Mouse (Mus musculus) midbrain, embryonic 11.5 days (tissue): Measurements from ENCODE around the gene Tnks2. TPM values are rescaled to one million over a fixed set of nuclear protein-coding genes. Genes with fewer than 3 reads are reported as not detected.
A peak's percentile ranks its signal among the peaks of the same experiment; 100 is the strongest.
"Not testable (repeated sequence)": the region's sequence is repeated elsewhere in the genome, so short reads cannot be mapped to it uniquely, and the experiment has no call there.

Experiments
- ATAC-seq: fragments of 200-750 bp; cut with Nextera tagmentation; 2 replicates; pipeline ENCODE4 v1.8.0; 2017; ENCODE audit warnings: moderate TSS enrichment, moderate library complexity; ENCODE audit not compliant: low FRiP score
- DNase-seq: peaks from one replicate; pipeline ENCODE4 v3.0.0; 2015; ENCODE audit warnings: low spot score; ENCODE audit errors: missing footprints
- H3K27ac ChIP-seq: fragments of 300-500 bp; sonication (generic); 2 replicates; pipeline ENCODE4 v1.5.1; 2014; ENCODE audit warnings: low read depth, low read length
- H3K27me3 ChIP-seq: fragments of 300-500 bp; sonication (generic); 2 replicates; pipeline ENCODE4 v1.6.1; 2014; ENCODE audit warnings: mild to moderate bottlenecking, low read length, moderate library complexity, mixed read lengths; ENCODE audit not compliant: control insufficient read depth, insufficient read depth
- H3K36me3 ChIP-seq: fragments of 300-500 bp; sonication (generic); 2 replicates; pipeline ENCODE4 v1.6.1; 2014; ENCODE audit warnings: mild to moderate bottlenecking, low read length, moderate library complexity, mixed read lengths; ENCODE audit not compliant: control insufficient read depth, insufficient read depth
- H3K4me1 ChIP-seq: fragments of 300-500 bp; sonication (generic); 2 replicates; pipeline ENCODE4 v1.6.1; 2014; ENCODE audit warnings: low read length; ENCODE audit not compliant: control insufficient read depth, insufficient read depth
- H3K4me2 ChIP-seq: fragments of 300-500 bp; sonication (generic); 2 replicates; pipeline ENCODE4 v1.6.1; 2014; ENCODE audit warnings: mild to moderate bottlenecking, moderate library complexity
- H3K4me3 ChIP-seq: fragments of 300-500 bp; sonication (generic); 2 replicates; pipeline ENCODE4 v1.5.1; 2014; ENCODE audit warnings: low read depth, low read length
- H3K9ac ChIP-seq: fragments of 300-500 bp; sonication (generic); 2 replicates; pipeline ENCODE4 v1.6.1; 2014; ENCODE audit warnings: low read length
- H3K9me3 ChIP-seq: fragments of 300-500 bp; sonication (generic); 2 replicates; pipeline ENCODE4 v1.6.1; 2016; ENCODE audit warnings: low read length; ENCODE audit not compliant: control insufficient read depth
- WGBS: fragments of 180-500 bp; shearing (Covaris S2); extraction: QIAGEN DNeasy Blood & Tissue Kit; methylation state at CpG from one replicate; pipeline ENCODE4 v1.1.7; 2014; 5-methylcytosine and 5-hydroxymethylcytosine counted together
- polyA plus RNA-seq: library from polyadenylated mRNA; unstranded; fragments of >200 nt; fragmentation: Nextera tagmentation; extraction: Ambion mirVana; gene quantifications from 2 replicates; pipeline ENCODE4 v1.2.1, GENCODE M21; 2014

The Tnks2 gene
- polyA plus RNA-seq, 1 experiment from 2014 or later: 76.3 TPM

DNA sequence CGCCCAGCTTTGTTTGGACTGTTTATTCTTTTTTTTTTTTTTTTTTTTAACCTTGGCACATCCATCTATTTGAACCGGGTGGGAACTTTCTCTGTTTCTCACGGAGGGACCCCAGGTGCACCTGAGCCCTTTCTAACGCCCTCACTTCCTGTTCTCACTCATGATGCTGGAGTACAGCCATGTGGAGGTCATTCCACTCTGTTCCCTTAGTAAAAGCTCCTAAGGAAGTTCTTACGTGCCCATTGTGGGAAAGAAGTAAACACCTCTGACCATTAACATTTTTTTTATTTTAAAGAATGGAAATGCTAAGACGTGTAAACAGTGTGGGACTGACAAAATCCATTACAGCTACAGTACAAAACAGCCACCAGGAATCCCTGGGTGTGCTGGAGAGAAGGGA is 14.8 kb upstream of the Tnks2 start:
- Histone ChIP-seq H3K27me3 (no peaks in the 10 kb centered on the region), H3K4me2 (no peak overlapping the region), H3K9ac (no peak overlapping the region), H3K4me1 (peaks cover 6% of the 10 kb centered on the region; the same call in 1 of the 2 replicates), H3K36me3 (no peaks in the 10 kb centered on the region), H3K9me3 (no peaks in the 10 kb centered on the region), H3K27ac (no peak overlapping the region), H3K4me3 (no peak overlapping the region)
- DNase-seq (no peak), ATAC-seq (no peak)
- 82% methylated on average over 6 of the region's 6 CpGs for WGBS

DNA sequence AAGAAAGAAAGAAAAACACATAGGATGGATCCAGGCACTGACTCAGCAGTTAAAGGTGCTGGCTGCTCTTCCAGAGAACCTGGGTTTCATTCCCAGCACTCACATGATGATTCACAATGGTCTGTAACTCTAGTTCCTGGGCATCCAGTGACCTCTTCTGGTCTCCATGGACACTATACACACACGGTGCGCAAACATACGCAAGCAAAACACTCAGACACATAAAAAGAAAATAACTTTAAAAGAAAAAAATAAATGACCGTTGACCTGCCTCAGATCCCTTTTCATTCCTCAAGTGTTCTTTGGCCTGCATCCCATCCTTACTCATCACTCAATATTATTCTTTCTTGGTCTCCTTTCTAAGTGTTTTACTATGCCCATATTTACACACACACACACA is 13.6 kb upstream of the Tnks2 start:
- no peak for ATAC-seq
- Histone ChIP-seq H3K4me1 (peaks cover 6% of the 10 kb centered on the region; the same call in 1 of the 2 replicates), H3K9me3 (no peaks in the 10 kb centered on the region), H3K4me2 (no peak overlapping the region), H3K36me3 (no peaks in the 10 kb centered on the region), H3K4me3 (no peak overlapping the region), H3K27ac (no peak overlapping the region), H3K9ac (no peak overlapping the region), H3K27me3 (no peaks in the 10 kb centered on the region)
- peak; percentile 65 for DNase-seq
- WGBS: 91% methylated on average over 4 of the region's 4 CpGs

DNA sequence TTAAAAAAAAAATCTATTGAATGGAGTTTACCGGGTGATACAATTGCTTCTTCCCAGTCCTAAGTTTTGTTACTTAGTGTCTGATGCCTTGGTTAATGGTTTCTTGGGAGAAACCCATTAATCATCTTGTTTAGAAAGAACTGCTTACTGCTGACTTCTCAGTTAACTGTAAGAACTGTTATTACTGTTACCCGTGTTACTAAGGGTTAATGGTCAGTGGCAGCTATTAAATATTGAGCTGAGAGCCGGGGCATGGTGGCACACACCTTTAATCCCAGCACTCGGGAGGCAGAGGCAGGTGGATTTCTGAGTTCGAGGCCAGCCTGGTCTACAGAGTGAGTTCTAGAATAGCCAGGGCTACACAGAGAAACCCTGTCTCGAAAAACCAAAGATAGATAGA is 12.7 kb upstream of the Tnks2 start:
- not testable (repeated sequence) for H3K9me3 ChIP-seq, H3K27ac ChIP-seq, H3K4me1 ChIP-seq, H3K4me3 ChIP-seq, H3K36me3 ChIP-seq, DNase-seq, H3K27me3 ChIP-seq, ATAC-seq, H3K9ac ChIP-seq, H3K4me2 ChIP-seq
- 85% methylated on average over 6 of the region's 6 CpGs for WGBS

DNA sequence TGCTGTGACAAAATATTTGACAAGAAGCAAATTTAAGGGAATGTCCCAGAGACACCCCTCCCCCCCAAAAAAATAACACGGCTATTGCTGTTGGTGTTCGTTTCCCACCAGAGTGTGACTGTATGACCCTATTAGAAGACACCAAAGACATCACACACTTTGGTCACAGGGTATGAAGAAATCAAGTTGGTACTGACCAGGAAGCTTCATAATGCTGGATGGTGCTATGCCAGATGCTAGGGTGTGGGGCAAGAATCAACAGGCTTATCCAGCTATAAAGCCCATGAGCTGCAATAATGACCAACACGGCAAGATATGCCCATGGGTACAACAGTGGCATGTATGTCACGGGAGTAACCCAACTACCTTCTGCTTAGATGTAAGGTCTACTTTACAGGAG is 11.3 kb upstream of the Tnks2 start:
- H3K9ac ChIP-seq: no peak overlapping the region
- 90% methylated on average over 4 of the region's 4 CpGs for WGBS
- no peaks in the 10 kb centered on the region for H3K27me3 ChIP-seq
- no peak overlapping the region for H3K4me3 ChIP-seq
- H3K9me3 ChIP-seq: no peaks in the 10 kb centered on the region
- H3K36me3 ChIP-seq: no peaks in the 10 kb centered on the region
- H3K4me1 ChIP-seq: peaks cover 6% of the 10 kb centered on the region; the same call in 1 of the 2 replicates
- ATAC-seq (no peak), DNase-seq (peak; percentile 62)
- no peak overlapping the region for H3K4me2 ChIP-seq
- no peak overlapping the region for H3K27ac ChIP-seq

DNA sequence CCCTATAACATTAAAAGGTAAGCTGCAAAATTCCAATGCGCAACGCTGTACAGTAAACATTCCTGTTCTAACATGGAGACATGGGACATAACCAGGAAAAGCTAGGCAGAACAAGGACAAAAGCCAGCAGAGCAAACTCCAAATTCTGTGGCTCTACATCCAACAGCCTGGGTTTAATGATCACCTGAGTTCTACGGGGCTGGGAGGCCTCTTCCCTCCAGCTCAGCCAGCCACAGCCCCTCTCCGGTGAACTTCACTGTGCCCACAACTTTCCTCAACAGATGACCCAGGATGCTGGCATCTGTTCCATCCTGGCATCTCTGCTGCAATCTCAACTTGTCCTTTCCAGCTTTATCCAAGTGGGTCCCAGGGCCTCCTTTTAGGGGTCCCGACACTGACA is 6.4 kb upstream of the Tnks2 start:
- Histone ChIP-seq H3K36me3 (no peaks in the 10 kb centered on the region), H3K27me3 (no peaks in the 10 kb centered on the region), H3K4me3 (no peak overlapping the region), H3K4me2 (no peak overlapping the region), H3K4me1 (no peaks in the 10 kb centered on the region), H3K27ac (no peak overlapping the region), H3K9ac (no peak overlapping the region), H3K9me3 (no peaks in the 10 kb centered on the region)
- DNase-seq (no peak), ATAC-seq (no peak)
- 95% methylated on average over 5 of the region's 5 CpGs for WGBS

DNA sequence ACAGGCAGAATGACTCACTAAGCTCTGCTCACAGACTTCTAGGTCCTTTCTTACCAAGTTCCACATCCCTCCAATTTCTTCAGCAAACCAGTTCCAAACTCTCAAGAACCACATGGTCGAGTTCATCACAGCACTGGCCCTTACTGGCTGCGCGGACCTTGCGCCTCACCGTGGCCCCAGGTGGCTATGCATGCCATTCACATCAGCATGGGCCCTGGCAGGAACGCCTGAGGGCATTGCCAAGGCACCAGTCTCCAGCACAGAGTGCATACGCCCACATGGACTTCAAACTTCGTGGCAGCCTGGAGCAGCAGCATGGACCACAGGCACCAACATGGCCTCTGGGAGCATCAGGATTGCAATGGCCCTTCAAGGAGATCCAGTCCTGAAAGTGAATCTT is 5.7 kb upstream of the Tnks2 start:
- Histone ChIP-seq H3K4me2 (no peak overlapping the region), H3K9ac (no peak overlapping the region), H3K4me3 (no peak overlapping the region), H3K27ac (no peak overlapping the region), H3K36me3 (no peaks in the 10 kb centered on the region), H3K4me1 (peaks cover 5% of the 10 kb centered on the region), H3K9me3 (no peaks in the 10 kb centered on the region), H3K27me3 (no peaks in the 10 kb centered on the region)
- ATAC-seq: no peak
- no peak for DNase-seq
- WGBS: 62% methylated on average over 8 of the region's 8 CpGs

DNA sequence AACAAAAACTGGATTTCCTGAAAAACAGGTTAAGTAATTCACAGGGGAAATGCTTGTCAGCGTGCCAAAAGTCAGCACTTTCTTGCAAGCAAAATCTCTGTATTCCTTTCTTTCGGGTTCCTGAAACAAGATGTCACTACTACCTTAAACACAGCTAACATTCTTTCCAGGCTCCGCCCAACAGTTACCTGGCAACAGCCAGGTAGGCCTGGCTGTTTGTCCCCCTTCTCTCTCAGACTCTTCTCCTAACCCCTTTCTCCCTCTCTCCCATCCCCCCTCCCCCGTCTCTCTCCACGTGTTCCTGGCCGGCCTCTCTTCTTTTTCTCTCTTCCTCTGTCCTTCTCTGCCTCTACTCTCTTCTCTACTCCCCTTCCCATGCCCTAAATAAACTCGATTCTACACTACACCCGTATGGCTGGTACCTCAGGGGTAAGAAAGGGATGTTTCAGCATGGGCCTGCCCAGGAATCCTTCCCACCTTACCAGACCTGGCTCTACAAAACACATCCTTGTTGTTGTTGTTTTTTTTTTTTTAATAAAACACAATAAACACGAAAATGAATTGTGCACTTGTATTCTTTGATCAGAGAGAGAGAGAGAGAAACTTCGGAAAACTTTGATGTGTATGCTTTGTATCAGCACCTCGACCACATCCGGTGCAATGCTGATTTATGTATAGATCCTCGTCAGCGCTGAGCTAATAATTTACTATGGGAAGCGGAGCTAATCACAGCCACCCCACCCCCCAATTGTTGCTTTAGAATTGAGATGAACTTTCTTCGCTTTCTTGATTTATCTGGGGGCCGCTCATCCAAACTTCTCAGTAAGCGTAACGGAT is 863 bp upstream of the Tnks2 start:
- DNase-seq (peak; percentile 88), ATAC-seq (peak; percentile 41)
- Histone ChIP-seq H3K4me2 (peak overlapping the region; percentile 63), H3K9me3 (no peaks in the 10 kb centered on the region), H3K9ac (peak overlapping the region; percentile 97), H3K36me3 (no peaks in the 10 kb centered on the region), H3K27ac (peak overlapping the region; percentile 90), H3K27me3 (no peaks in the 10 kb centered on the region), H3K4me1 (peaks cover 15% of the 10 kb centered on the region), H3K4me3 (peak overlapping the region; percentile 99)
- 8% methylated on average over 19 of the region's 19 CpGs for WGBS

DNA sequence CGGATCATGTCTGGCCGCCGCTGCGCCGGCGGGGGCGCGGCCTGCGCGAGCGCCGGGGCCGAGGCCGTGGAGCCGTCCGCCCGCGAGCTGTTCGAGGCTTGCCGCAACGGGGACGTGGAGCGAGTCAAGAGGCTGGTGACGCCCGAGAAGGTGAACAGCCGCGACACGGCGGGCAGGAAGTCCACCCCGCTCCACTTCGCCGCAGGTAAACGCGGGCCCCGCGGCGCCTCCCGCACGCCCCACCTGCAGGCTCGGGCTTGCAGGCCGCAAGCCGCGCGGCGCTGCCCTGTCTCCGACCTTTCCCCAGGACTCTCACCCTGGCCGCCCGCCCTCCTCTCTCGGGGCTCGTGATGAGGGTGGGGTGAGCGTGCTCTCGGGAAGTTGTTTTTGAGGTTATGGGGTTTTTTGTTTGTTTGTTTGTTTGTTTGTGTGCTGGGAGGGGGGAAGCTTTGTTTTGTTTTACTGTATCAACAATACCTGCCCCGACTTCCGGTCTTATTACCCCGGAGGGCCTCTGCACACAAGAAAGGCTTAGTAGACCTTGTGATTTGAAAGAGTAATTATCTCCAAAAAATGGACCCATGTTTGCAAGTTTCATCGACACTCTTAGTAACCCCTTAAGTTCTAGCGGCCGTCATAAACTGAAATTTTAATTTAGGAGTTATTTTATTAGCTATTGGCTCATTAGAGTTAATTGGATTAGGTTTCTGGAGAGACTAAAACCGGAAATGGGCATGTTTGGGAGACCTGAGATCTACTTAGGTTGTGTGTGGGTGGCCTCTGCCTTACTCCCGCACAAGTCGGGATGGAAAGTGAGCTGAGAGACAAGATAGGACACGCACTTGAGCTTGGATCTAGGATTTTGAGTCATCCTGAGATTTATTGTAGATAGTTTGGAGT is 750 bp downstream of the Tnks2 start:
- no peaks in the 10 kb centered on the region for H3K9me3 ChIP-seq
- DNase-seq: peak; percentile 93
- WGBS: under 1% methylated on average over 62 of the region's 62 CpGs
- peak; percentile 67 for ATAC-seq
- peak overlapping the region; percentile 97 for H3K9ac ChIP-seq
- peak overlapping the region; percentile 63 for H3K4me2 ChIP-seq
- no peaks in the 10 kb centered on the region for H3K36me3 ChIP-seq
- peak overlapping the region; percentile 90 for H3K27ac ChIP-seq
- H3K4me1 ChIP-seq: peaks cover 15% of the 10 kb centered on the region
- no peaks in the 10 kb centered on the region for H3K27me3 ChIP-seq
- peak overlapping the region; percentile 99 for H3K4me3 ChIP-seq

DNA sequence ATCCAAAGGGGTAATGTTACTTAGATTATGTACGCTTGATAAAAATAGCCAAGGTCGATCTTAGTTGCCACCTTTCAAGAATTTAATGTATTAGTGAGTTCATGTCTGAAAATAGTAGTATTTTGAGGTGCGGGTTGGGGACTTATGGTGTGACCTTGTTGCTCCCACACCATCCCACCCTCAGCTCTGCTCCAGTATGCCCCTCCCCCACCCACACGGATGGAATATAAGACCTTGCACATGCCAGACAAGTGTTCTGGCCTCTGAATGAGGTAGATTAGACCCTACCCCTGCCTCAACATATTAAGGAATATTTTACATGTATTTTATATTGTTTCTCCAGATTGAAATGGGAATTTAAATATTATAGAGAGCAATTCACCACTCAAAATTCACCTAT is 2.0 kb downstream of the Tnks2 start:
- H3K27ac ChIP-seq: no peak overlapping the region
- H3K9ac ChIP-seq: 0 out of 2 replicates have a peak overlapping the region, but pooled peaks have one; percentile 9
- WGBS: 69% methylated on average over 4 of the region's 4 CpGs
- no peak for DNase-seq
- no peak for ATAC-seq
- no peaks in the 10 kb centered on the region for H3K27me3 ChIP-seq
- H3K9me3 ChIP-seq: no peaks in the 10 kb centered on the region
- H3K4me2 ChIP-seq: peak overlapping the region; percentile 63
- peak overlapping the region; percentile 99 for H3K4me3 ChIP-seq
- peaks cover 15% of the 10 kb centered on the region for H3K4me1 ChIP-seq
- H3K36me3 ChIP-seq: no peaks in the 10 kb centered on the region
